Mouse (Mus musculus): Measurements from ENCODE around the gene Cerk.
"Not testable (repeated sequence)": the region's sequence is repeated elsewhere in the genome, so short reads cannot be mapped to it uniquely, and the experiment has no call there.

Cerk gene

GRCm38 (mm10) chr15:86181321-86181720 is 4.6 kb downstream of the Cerk start:
- not testable (repeated sequence) for DNase-seq

DNA sequence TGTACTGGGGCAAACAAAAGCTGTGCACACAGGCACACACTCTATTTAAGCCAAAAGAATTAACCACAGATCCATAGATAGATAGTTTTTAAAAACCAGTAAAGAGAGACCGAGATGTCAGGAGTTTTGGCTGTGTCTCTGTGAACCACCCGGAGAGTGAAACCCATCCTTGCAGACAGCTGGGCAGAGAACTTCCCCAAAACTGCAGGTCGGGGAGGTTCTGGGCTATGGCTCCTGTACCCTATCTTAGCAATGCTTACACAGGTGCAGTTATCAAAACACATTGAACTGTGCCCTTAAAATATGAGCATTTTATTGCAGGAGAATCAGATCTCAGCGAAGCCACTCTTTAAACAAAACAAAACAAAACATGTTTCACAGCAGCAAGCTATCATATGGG is 5.5 kb downstream of the Cerk start:
- DNase-seq, result no peak

DNA sequence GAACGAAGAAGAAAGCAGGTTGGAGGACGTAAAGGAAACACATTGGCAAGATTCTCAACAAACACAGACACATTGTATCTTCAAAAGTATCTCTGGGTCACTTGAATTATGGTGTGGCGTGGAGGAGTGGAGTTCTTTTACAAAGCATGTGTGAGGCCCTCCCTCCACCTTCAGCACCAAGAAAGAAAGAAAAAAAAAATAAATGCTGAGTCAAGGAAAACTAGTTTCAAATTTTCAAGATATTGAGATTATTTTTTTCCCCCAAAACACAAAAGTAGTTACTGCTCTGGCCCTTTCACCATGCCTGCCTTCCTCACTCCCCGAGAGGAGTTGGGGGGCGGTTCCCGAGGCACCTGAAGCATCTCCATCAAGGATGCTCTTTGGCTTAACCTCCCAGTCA is 7.3 kb downstream of the Cerk start:
- no peak for DNase-seq

GRCm38 (mm10) chr15:86177703-86178251 is 8.2 kb downstream of the Cerk start:
- not testable (repeated sequence) for DNase-seq

DNA sequence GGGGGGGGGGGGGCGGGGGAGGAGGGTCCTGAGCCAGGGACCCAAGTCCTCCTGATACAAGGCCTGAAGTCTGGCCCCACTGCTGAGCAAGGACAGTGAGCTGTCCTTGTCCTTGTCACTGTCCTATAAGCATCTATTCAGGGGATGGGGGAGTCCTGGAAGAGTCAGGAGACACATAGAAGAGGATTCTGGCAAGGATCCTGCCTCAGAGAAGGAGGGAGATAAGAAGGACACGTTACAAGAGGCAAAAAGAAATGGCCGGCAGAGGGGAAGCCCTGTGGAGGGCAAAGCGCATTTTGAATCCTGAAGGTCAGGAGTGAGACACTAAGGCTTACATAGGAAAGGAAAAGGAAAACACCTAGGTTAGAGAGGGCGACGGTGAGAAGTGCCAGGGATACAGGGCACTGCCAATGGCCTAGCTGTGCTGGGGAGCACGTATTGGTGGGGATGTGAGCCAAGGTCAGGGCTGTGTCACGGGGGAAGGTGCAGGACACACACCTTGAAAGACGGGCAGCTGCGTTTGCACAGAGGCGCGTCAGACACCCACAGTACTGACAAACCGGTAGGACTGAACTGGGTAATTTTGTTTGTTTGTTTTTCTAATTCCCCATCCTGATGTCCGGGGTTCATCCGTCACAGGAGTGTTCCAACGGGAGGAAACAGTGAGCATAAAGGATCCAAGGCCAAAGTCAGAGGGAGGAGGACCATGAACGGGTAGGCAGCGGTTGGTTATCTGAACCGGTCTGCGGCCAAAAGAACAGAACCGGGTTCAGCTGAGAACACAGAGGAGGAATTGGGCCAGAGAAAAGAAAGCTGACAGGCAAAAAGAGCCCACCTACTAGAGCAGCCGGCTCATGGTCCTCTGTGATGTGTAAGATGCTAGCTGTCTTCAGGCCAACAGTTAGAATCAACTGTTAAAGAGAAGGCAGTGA is 8.9 kb downstream of the Cerk start:
- DNase-seq, result no peak

DNA sequence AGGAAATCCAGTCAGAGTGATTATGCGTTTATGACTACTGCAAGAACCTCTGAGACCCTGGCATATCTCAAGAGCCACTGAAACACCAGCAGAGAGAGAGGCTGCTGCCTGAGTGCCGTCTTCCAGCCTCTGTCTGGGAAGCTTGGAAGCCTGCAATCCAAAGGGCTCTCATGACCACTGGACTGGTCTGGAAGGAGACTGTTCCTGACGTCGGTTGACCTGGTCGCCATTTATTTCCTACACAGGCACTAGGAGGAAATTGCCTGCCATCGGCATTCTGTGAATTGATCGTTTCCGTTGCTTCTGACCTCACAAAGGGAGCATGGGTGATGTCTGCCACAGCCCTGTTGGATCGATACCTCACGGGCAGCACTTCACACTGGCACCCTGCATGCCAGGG is 9.8 kb downstream of the Cerk start:
- no peak for DNase-seq

GRCm38 (mm10) chr15:86175253-86176050 is 10.5 kb downstream of the Cerk start:
- DNase-seq, result no peak

- DNase-seq, result peak; percentile 63
These were observed 12.6 kb downstream of the Cerk start for GRCm38 (mm10) chr15:86173136-86173985.

GRCm38 (mm10) chr15:86172526-86172925 is 13.4 kb downstream of the Cerk start:
- no peak for DNase-seq

- no peak for DNase-seq
These were observed 13.8 kb downstream of the Cerk start for GRCm38 (mm10) chr15:86172124-86172523.

- DNase-seq, result no peak
These were observed 14.6 kb downstream of the Cerk start for GRCm38 (mm10) chr15:86171316-86171715.

DNA sequence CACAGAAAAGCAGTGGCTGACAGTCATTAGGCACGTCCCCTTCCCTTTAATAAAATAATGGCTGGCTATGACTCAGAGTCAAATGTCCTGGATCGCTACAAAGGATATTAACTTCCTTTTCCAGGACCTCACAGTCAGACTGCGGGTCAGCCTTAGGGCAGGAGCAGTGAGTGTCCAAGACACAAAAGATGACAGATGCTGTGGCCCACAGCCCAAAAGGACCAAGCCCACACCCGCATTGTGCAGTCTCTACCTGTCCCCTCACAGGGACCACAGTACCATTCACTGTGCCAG is 16.2 kb downstream of the Cerk start:
- peak; percentile 57 for DNase-seq

- no peak for DNase-seq
These were observed 16.8 kb downstream of the Cerk start for GRCm38 (mm10) chr15:86168941-86169816.

DNA sequence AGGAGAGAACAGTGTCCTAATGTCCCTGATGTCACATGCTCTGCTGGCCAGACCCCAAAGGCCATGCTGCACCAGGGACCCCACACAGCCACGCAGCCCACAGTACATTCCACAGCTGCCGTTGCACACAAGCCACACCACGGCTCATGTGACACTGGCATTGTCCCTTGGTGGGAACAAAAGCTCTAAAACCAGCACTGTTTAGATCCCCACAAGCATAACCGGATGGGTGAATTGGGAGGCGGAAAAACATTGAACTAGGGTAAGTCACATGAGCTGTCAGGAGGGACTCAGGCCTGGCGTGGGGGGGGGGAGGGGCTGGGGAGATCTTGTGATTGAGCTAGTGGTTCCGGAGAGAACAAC is 17.5 kb downstream of the Cerk start:
- DNase-seq, result peak; percentile 54

- no peak for DNase-seq
These were observed 18.0 kb downstream of the Cerk start for GRCm38 (mm10) chr15:86167787-86168504.

DNA sequence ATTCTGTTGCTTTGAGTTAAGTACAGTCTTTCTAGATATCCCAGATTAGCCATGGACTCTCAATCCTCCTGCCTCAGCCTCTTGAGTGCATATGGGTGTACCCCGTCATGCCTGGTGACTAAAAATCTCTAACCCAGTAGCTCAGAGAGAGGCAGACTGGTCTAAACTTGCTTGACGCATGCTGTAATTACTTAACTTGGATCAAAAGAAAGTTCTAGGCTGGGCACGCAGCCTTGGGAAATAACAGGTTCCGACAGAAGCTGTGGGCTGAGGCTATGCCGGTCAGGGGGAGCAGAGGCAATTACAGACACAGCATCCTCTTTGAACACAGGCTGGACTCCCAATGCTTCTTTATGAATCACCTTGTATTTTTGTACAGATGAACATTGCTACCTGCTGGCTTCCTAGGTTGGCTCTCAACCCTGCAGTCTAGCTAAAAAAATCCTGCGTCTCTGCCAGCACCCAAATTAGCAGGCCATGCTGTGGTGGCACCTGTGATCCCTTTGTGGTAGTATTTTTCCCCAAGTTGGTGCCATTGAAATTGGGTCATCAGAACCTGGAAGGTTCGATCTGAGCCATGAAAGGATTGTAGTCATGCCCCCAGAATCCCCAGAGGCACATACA is 18.8 kb downstream of the Cerk start:
- DNase-seq, result no peak

DNA sequence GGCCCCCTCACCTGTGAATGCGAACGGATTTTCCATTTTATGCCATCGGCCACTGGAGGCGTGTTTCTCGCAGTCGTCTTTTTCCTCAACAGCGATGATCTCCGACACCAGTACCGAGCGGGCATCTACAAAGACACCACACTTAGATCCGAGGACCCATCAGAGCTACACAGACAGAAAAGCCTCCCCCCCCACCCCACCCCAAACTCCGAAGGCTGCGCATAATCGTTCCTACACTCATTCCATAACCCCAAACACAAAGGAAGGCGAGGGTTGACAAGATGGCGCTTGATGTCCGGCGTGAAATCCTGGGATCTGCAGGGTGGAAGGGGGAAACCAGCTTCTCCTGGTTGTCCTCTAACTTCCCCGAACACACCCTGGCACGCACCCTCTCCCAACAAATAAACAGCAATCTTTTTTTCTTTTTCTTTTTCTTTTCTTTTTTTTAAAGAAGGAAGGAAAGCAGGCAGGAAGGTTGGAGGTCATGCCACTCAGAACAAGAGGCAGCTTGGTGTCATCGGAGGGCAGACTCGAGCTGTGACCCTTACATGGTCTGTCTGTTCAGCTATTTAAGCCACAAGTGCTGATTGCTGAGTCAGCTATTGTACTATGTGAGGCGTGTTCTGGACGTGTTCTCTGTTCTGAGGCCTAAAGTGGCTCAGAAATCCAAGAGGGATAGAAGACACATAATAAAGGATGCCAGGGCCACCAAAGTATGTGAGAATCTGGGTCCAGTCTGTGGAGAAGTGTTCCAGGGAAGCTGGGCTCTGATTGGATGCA is 19.9 kb downstream of the Cerk start:
- no peak for DNase-seq

GRCm38 (mm10) chr15:86164718-86165345 is 21.1 kb downstream of the Cerk start:
- no peak for DNase-seq

GRCm38 (mm10) chr15:86161800-86162199 is 24.1 kb downstream of the Cerk start:
- DNase-seq, result not testable (repeated sequence)

Data from kidney, postnatal 14 days (tissue).